Mouse (Mus musculus) cortical plate, adult 2 months (tissue): ENCODE data around the gene Epop.

Experiments
- CTCF ChIP-seq: fragments of 200-500 bp; IDR thresholded peaks from 2 replicates; pipeline ENCODE4 v1.5.1; 2011; ENCODE audit warnings: mild to moderate bottlenecking, control low read depth, low read length; ENCODE audit not compliant: insufficient read depth; ENCODE audit errors: extremely low read depth
- POLR2A ChIP-seq: fragments of 200-500 bp; IDR thresholded peaks from 2 replicates; pipeline ENCODE4 v1.6.1; 2011; ENCODE audit warnings: mild to moderate bottlenecking, low read length, control low read depth; ENCODE audit not compliant: insufficient read depth; ENCODE audit errors: extremely low read depth

DNA sequence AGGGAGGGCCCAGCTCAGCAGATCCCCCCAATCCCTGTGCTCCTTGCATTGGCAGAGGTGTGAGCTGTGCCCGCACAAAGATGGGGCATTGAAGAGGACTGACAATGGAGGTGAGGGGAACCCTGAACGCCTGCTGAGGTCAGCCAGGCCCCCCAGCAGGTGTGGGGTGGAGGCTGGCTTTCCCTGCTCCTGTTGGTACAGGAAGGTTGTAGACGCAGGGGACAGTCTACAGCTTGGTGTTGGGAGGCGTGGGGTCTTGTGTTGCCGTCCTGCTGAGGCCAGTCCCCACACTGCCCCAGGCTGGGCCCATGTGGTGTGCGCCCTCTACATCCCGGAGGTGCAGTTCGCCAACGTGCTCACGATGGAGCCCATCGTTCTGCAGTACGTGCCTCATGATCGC, 35.9 kb upstream of the Epop start:
- TF ChIP-seq POLR2A: no peak
- no peak for TF ChIP-seq CTCF
